Comparison of ENCODE assay signal across 8 mouse cellular contexts in genomic region chr16:36784594-36785313, GRCm38 (mm10). TPM values are rescaled to one million over a fixed set of nuclear protein-coding genes. Genes with fewer than 3 reads are reported as not detected.
DNase-seq lines count a peak whose midpoint lies in the region; ATAC-seq and TF ChIP-seq lines count a peak whose summit lies in the region.

Slc15a2 (minus strand) TSS chr16:36784962.

- 73% methylated on average over 10 of the region's 10 CpGs for WGBS in hindbrain, embryonic 14.5 days
- 79% methylated on average over 10 of the region's 10 CpGs for WGBS in hindbrain, embryonic 11.5 days
- WGBS in embryonic facial prominence, embryonic 15.5 days, result 50% methylated on average over 10 of the region's 10 CpGs
- 51% methylated on average over 10 of the region's 10 CpGs for WGBS in intestine, embryonic 16.5 days
- WGBS in thymus, adult 2 months, result 82% methylated on average over 10 of the region's 10 CpGs

- peak; percentile 81 for ATAC-seq in hindbrain, embryonic 14.5 days (ENCODE audit: low FRiP score)
- ATAC-seq in hindbrain, embryonic 11.5 days (ENCODE audit: low FRiP score), result no peak
- no peak for ATAC-seq in embryonic facial prominence, embryonic 15.5 days (ENCODE audit: insufficient number of reproducible peaks, low FRiP score, low TSS enrichment, low read depth)
- ATAC-seq in intestine, embryonic 16.5 days, result peak; percentile 65

- H3K27ac ChIP-seq in hindbrain, embryonic 14.5 days, result peak within 1 kb of the TSS; percentile 47; the same call in 1 of the 2 replicates
- no peak within 1 kb of the TSS for H3K27ac ChIP-seq in hindbrain, embryonic 11.5 days (ENCODE audit: low read depth, low read length)
- H3K27ac ChIP-seq in embryonic facial prominence, embryonic 15.5 days (replicated peaks), result no peak within 1 kb of the TSS
- no peak within 1 kb of the TSS for H3K27ac ChIP-seq in intestine, embryonic 16.5 days (ENCODE audit: low read length)
- no peak within 1 kb of the TSS for H3K27ac ChIP-seq in thymus, adult 2 months (ENCODE audit: control insufficient read depth, insufficient read depth, low read length)

- no peak within 1 kb of the TSS for H3K9ac ChIP-seq in hindbrain, embryonic 14.5 days
- H3K9ac ChIP-seq in hindbrain, embryonic 11.5 days (ENCODE audit: low read depth, low read length), result no peak within 1 kb of the TSS
- H3K9ac ChIP-seq in embryonic facial prominence, embryonic 15.5 days, result no peak within 1 kb of the TSS
- H3K9ac ChIP-seq in intestine, embryonic 16.5 days (ENCODE audit: low read depth, low read length), result no peak within 1 kb of the TSS

- H3K9me3 ChIP-seq in hindbrain, embryonic 14.5 days (ENCODE audit: control insufficient read depth, low read length), result no peaks in the 10 kb centered on the region
- no peaks in the 10 kb centered on the region for H3K9me3 ChIP-seq in hindbrain, embryonic 11.5 days (ENCODE audit: control insufficient read depth, low read length)
- H3K9me3 ChIP-seq in embryonic facial prominence, embryonic 15.5 days (replicated peaks), result no peaks in the 10 kb centered on the region
- H3K9me3 ChIP-seq in intestine, embryonic 16.5 days (ENCODE audit: control insufficient read depth, low read length), result no peaks in the 10 kb centered on the region

- TF ChIP-seq CTCF in thymus, adult 2 months (IDR thresholded peaks at IDR 0.05; ENCODE audit: borderline replicate concordance, control insufficient read depth, extremely low read depth, insufficient read depth, low read length, poor library complexity), result no peak

- H3K4me1 ChIP-seq in hindbrain, embryonic 14.5 days (replicated peaks; ENCODE audit: control insufficient read depth, insufficient read depth, low read length), result no peaks in the 10 kb centered on the region
- H3K4me1 ChIP-seq in hindbrain, embryonic 11.5 days (replicated peaks; ENCODE audit: control insufficient read depth, insufficient read depth, low read length), result no peaks in the 10 kb centered on the region
- H3K4me1 ChIP-seq in embryonic facial prominence, embryonic 15.5 days, result peaks cover 9% of the 10 kb centered on the region; the same call in 1 of the 2 replicates
- no peaks in the 10 kb centered on the region for H3K4me1 ChIP-seq in intestine, embryonic 16.5 days (ENCODE audit: control insufficient read depth, insufficient read depth, low read length)
- H3K4me1 ChIP-seq in thymus, adult 2 months (replicated peaks; ENCODE audit: control insufficient read depth, insufficient read depth, low read length), result no peaks in the 10 kb centered on the region

- H3K27me3 ChIP-seq in hindbrain, embryonic 14.5 days (ENCODE audit: control insufficient read depth, insufficient read depth, low read length), result no peaks in the 10 kb centered on the region
- H3K27me3 ChIP-seq in hindbrain, embryonic 11.5 days (ENCODE audit: control insufficient read depth, insufficient read depth, low read length), result no peaks in the 10 kb centered on the region
- no peaks in the 10 kb centered on the region for H3K27me3 ChIP-seq in embryonic facial prominence, embryonic 15.5 days
- H3K27me3 ChIP-seq in intestine, embryonic 16.5 days (replicated peaks; ENCODE audit: control insufficient read depth, insufficient read depth, low read length), result no peaks in the 10 kb centered on the region
- no peaks in the 10 kb centered on the region for H3K27me3 ChIP-seq in thymus, adult 2 months (ENCODE audit: control insufficient read depth, insufficient read depth, low read length)

- H3K36me3 ChIP-seq in hindbrain, embryonic 14.5 days (replicated peaks; ENCODE audit: control insufficient read depth, insufficient read depth), result no peaks in the 10 kb centered on the region
- H3K36me3 ChIP-seq in hindbrain, embryonic 11.5 days (ENCODE audit: control insufficient read depth, insufficient read depth, low read length), result no peaks in the 10 kb centered on the region
- H3K36me3 ChIP-seq in embryonic facial prominence, embryonic 15.5 days, result no peaks in the 10 kb centered on the region
- no peaks in the 10 kb centered on the region for H3K36me3 ChIP-seq in intestine, embryonic 16.5 days (ENCODE audit: control insufficient read depth, insufficient read depth, low read length)
- no peaks in the 10 kb centered on the region for H3K36me3 ChIP-seq in thymus, adult 2 months (ENCODE audit: control insufficient read depth, insufficient read depth, low read length)

- peak within 1 kb of the TSS; percentile 19 for H3K4me3 ChIP-seq in hindbrain, embryonic 14.5 days (replicated peaks; ENCODE audit: low read length)
- no peak within 1 kb of the TSS for H3K4me3 ChIP-seq in hindbrain, embryonic 11.5 days (ENCODE audit: low read depth, low read length)
- H3K4me3 ChIP-seq in embryonic facial prominence, embryonic 15.5 days (replicated peaks), result 0 out of 2 replicates have a peak within 1 kb of the TSS, but pooled peaks have one; percentile 14
- H3K4me3 ChIP-seq in intestine, embryonic 16.5 days (ENCODE audit: low read length), result peak within 1 kb of the TSS; percentile 22
- H3K4me3 ChIP-seq in thymus, adult 2 months (ENCODE audit: control insufficient read depth, insufficient read depth, low read length), result no peak within 1 kb of the TSS

- no peak for TF ChIP-seq POLR2A in thymus, adult 2 months (IDR thresholded peaks at IDR 0.05; ENCODE audit: control insufficient read depth, extremely low read depth, insufficient read depth, low read length, poor library complexity)

- H3K4me2 ChIP-seq in hindbrain, embryonic 14.5 days (replicated peaks), result peak within 1 kb of the TSS; percentile 18
- H3K4me2 ChIP-seq in hindbrain, embryonic 11.5 days (replicated peaks; ENCODE audit: low read depth, low read length), result no peak within 1 kb of the TSS
- peak within 1 kb of the TSS; percentile 34 for H3K4me2 ChIP-seq in embryonic facial prominence, embryonic 15.5 days (replicated peaks)
- H3K4me2 ChIP-seq in intestine, embryonic 16.5 days (ENCODE audit: low read depth, low read length), result peak within 1 kb of the TSS; percentile 23

- DNase-seq in hindbrain, embryonic 14.5 days (ENCODE audit: low spot score), result peak; percentile 53
- no peak for DNase-seq in hindbrain, embryonic 11.5 days (ENCODE audit: low spot score)
- peak in 1 of 2 experiments; percentile 33 for DNase-seq in left cerebral cortex, adult 8-10 months (ENCODE audit: low spot score in 2 of 2)
- peak; percentile 45 for DNase-seq in right cerebral cortex, postnatal 14 days
- no peak for DNase-seq in thymus, adult 2 months
- DNase-seq in spleen, postnatal 10 days (ENCODE audit: low spot score in 2 of 2), result no peak

RNA-seq across cellular contexts. Expression of gene Slc15a2, which starts in this region (rescaled TPM):
- polyA plus RNA-seq in hindbrain, embryonic 14.5 days (2014; fragmentation: Nextera tagmentation; extraction: Ambion mirVana), result 14.9 and 16.3 TPM in 2 replicates
- 2.1 and 3.7 TPM in 2 replicates for polyA plus RNA-seq in hindbrain, embryonic 11.5 days (2014; fragmentation: Nextera tagmentation; extraction: Ambion mirVana)
- polyA plus RNA-seq in embryonic facial prominence, embryonic 15.5 days (2015; fragmentation: Nextera tagmentation; extraction: Ambion mirVana), result 7.1 and 9.7 TPM in 2 replicates
- 8.5 and 12.0 TPM in 2 replicates for polyA plus RNA-seq in intestine, embryonic 16.5 days (2015; fragmentation: Nextera tagmentation; extraction: Ambion mirVana)
- total RNA-seq in left cerebral cortex, adult 8-10 months (2022), result 10 to 100 TPM; 28.4 to 42.2 (median 32.1) TPM
- polyA plus RNA-seq in thymus, adult 2 months (2012; rRNA removed), result 5.5 and 7.1 TPM in 2 replicates

Comparison
In these comparisons a context has a peak if more than half of its experiments do, and no peak if none do; other contexts are left out.
1. ATAC-seq: peak in hindbrain, embryonic 14.5 days (single experiment) and intestine, embryonic 16.5 days (single experiment); none in hindbrain, embryonic 11.5 days (single experiment) and embryonic facial prominence, embryonic 15.5 days (single experiment).
2. DNase-seq: peak in hindbrain, embryonic 14.5 days (single experiment) and right cerebral cortex, postnatal 14 days (single experiment); none in hindbrain, embryonic 11.5 days (single experiment), thymus, adult 2 months (single experiment) and spleen, postnatal 10 days (0 of 2).
3. H3K4me3 ChIP-seq: peak in hindbrain, embryonic 14.5 days (single experiment), embryonic facial prominence, embryonic 15.5 days (single experiment) and intestine, embryonic 16.5 days (single experiment); none in hindbrain, embryonic 11.5 days (single experiment) and thymus, adult 2 months (single experiment).